Mouse (Mus musculus) midbrain, postnatal 0 days (tissue): ENCODE data around the gene Med12l. TPM values are rescaled to one million over a fixed set of nuclear protein-coding genes. Genes with fewer than 3 reads are reported as not detected.

ENCODE experiments used
- ATAC-seq: fragments of 200-750 bp; cut with Nextera tagmentation; 2 replicates; pipeline ENCODE4 v1.8.0; 2017; ENCODE audit warnings: moderate number of reproducible peaks, mild to moderate bottlenecking, moderate TSS enrichment, moderate library complexity; ENCODE audit not compliant: low FRiP score
- DNase-seq: peaks from one replicate; pipeline ENCODE4 v3.0.0-alpha.2; 2015; ENCODE audit warnings: low spot score
- H3K27ac ChIP-seq: fragments of 300-500 bp; sonication (generic); 2 replicates; pipeline ENCODE4 v1.5.1; 2014; ENCODE audit warnings: low read depth, mild to moderate bottlenecking, low read length, mixed read lengths
- H3K27me3 ChIP-seq: fragments of 300-500 bp; sonication (generic); 2 replicates; pipeline ENCODE4 v1.6.1; 2014; ENCODE audit warnings: low read length, control low read depth, mixed read lengths; ENCODE audit not compliant: insufficient read depth
- H3K36me3 ChIP-seq: fragments of 300-500 bp; sonication (generic); 2 replicates; pipeline ENCODE4 v1.6.1; 2014; ENCODE audit warnings: low read length, control low read depth, mixed read lengths; ENCODE audit not compliant: insufficient read depth
- H3K4me1 ChIP-seq: fragments of 300-500 bp; sonication (generic); 2 replicates; pipeline ENCODE4 v1.6.1; 2014; ENCODE audit warnings: mild to moderate bottlenecking, control low read depth, antibody characterized with exemption, low read length, mixed read lengths; ENCODE audit not compliant: insufficient read depth
- H3K4me2 ChIP-seq: fragments of 300-500 bp; sonication (generic); 2 replicates; pipeline ENCODE4 v1.6.1; 2014; ENCODE audit warnings: low read depth, mild to moderate bottlenecking, low read length, mixed read lengths; ENCODE audit not compliant: poor library complexity, severe bottlenecking
- H3K4me3 ChIP-seq: fragments of 300-500 bp; sonication (generic); 2 replicates; pipeline ENCODE4 v1.5.1; 2014; ENCODE audit warnings: low read depth, mild to moderate bottlenecking, low read length, moderate library complexity
- H3K9ac ChIP-seq: fragments of 300-500 bp; sonication (generic); replicated peaks from 2 replicates; pipeline ENCODE4 v1.6.1; 2014; ENCODE audit warnings: mild to moderate bottlenecking, low read length, moderate library complexity, mixed read lengths; ENCODE audit not compliant: poor library complexity, severe bottlenecking
- H3K9me3 ChIP-seq: fragments of 300-500 bp; sonication (generic); 2 replicates; pipeline ENCODE4 v1.6.1; 2016; ENCODE audit warnings: low read length, control low read depth
- CTCF ChIP-seq: IDR thresholded peaks from 2 replicates; pipeline ENCODE4 v1.5.1; 2016; ENCODE audit warnings: antibody characterized with exemption, mild to moderate bottlenecking
- WGBS: fragments of 180-500 bp; shearing (Covaris S2); extraction: QIAGEN DNeasy Blood & Tissue Kit; methylation state at CpG from one replicate; pipeline ENCODE4 v1.1.7; 2014; 5-methylcytosine and 5-hydroxymethylcytosine counted together
- polyA plus RNA-seq: library from polyadenylated mRNA; unstranded; fragments of >200 nt; fragmentation: Nextera tagmentation; extraction: Ambion mirVana; gene quantifications from 2 replicates; pipeline ENCODE4 v1.2.1, GENCODE M21; 2015
- total RNA-seq: library from RNA; depleted of rRNA; stranded (reverse); fragments of >200 nt; gene quantifications from 2 replicates; pipeline ENCODE4 v1.2.3, GENCODE M21; 2014

The Med12l gene
- total and polyA plus RNA-seq, 2 experiments from 2014 or later = 3.7 to 23.0 TPM

DNA sequence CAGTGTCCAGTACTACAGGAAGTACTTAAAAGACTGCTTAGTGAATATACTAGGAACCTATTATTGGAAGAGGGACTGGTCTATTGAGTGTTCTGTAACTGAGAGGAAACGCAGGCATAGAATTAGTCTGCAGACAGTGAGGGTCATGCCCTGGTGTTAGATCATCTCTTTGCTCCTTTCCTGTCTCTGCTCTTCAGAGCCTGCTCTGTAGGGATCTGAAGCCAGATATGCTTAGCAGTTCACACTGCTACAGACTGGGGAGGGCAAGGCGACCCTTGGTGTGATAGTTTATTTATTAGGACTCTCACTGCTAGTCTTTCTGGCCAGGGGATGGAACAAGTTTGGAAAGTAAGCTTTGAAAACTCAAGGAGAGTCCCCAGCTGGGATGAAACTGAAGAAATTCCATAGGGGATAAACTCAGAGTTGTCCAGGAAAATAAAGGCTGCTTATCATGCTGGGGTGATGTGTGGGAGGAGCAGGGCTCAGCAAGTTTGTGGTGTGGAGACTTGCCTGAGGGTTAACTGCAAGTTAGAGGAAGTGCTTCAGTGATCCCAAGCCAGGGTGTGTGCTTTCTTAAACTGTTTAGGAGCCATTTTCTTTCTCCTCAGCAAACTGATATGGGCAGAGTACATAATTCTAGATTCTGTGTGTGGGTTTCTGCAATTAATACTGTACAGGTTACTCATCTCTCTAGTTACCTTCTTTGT, 164.4 kb downstream of the Med12l start:
- TF ChIP-seq CTCF = no peak
- H3K4me3 ChIP-seq = no peak overlapping the region
- H3K27me3 ChIP-seq = no peaks in the 10 kb centered on the region
- WGBS = 61% methylated on average over 2 of the region's 2 CpGs
- ATAC-seq (no peak), DNase-seq (no peak)
- no peaks in the 10 kb centered on the region for H3K4me1 ChIP-seq
- no peaks in the 10 kb centered on the region for H3K9me3 ChIP-seq
- H3K4me2 ChIP-seq = no peak overlapping the region
- H3K36me3 ChIP-seq = no peaks in the 10 kb centered on the region
- H3K9ac ChIP-seq = no peak overlapping the region
- H3K27ac ChIP-seq = no peak overlapping the region

DNA sequence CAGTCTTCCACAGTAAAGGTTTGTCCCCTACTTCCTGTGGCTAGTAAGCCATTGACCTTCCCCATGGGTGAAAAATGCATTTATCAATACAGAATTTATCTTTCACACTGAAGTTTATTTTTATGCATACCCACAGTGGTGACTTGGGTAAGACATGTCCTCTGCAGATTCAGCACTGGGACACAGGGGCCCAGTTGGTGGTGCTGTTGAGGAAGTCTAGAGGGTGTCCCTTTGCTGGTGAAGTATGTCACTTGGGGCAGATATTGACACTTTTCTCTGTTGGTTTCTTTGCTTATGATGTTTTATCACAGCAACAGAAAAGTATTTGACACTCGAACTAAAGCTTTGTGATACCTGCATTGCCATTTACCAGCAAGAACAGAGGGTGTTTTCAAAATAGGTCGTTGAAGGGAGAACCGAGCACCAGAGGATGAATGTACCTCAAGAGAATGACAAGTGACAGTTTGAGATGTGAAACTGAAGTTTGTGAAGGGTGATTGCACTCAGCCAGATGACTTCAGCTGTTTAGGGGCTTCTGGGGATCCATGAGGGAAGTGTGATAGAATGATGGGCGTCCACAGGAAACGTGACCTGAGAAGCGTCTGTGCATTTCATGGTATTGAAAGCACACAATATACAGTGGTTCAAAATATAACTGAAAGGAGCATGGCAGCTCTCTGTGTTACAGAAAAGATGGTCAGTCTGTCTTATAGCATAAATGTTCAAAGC, 169.0 kb downstream of the Med12l start:
- WGBS = 89% methylated on average over 6 of the region's 6 CpGs
- Histone ChIP-seq H3K27me3 (no peaks in the 10 kb centered on the region), H3K4me2 (no peak overlapping the region), H3K36me3 (no peaks in the 10 kb centered on the region), H3K4me1 (no peaks in the 10 kb centered on the region), H3K27ac (no peak overlapping the region), H3K9me3 (no peaks in the 10 kb centered on the region), H3K4me3 (no peak overlapping the region), H3K9ac (no peak overlapping the region)
- no peak for DNase-seq
- ATAC-seq = no peak
- peak; percentile 5; the same call in 1 of the 2 replicates for TF ChIP-seq CTCF

DNA sequence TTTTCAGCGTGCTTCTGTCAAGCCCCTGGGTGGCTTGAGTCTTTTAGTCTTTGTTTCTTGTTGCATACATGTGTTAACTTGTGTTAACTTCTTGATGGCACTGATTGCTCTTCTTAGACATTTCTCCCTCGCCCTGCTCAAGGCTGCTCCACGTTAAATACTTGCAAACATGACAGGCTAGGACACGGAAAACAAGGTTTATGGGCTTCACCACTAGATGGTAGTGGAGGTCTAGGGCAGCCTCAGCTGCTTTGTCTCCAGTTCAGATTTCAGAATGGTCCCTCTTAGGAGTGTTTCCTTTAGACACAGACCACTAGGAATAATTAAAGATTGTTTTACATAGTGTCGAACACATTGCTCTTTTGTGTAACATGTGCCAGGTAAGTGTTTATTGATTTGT, 169.6 kb downstream of the Med12l start:
- peak; percentile 90 for TF ChIP-seq CTCF
- 40% methylated on average over 5 of the region's 5 CpGs for WGBS
- Histone ChIP-seq H3K9ac (no peak overlapping the region), H3K4me2 (no peak overlapping the region), H3K4me1 (no peaks in the 10 kb centered on the region), H3K27ac (no peak overlapping the region), H3K36me3 (no peaks in the 10 kb centered on the region), H3K27me3 (no peaks in the 10 kb centered on the region), H3K4me3 (no peak overlapping the region), H3K9me3 (no peaks in the 10 kb centered on the region)
- DNase-seq = peak; percentile 77
- peak; percentile 73 for ATAC-seq

DNA sequence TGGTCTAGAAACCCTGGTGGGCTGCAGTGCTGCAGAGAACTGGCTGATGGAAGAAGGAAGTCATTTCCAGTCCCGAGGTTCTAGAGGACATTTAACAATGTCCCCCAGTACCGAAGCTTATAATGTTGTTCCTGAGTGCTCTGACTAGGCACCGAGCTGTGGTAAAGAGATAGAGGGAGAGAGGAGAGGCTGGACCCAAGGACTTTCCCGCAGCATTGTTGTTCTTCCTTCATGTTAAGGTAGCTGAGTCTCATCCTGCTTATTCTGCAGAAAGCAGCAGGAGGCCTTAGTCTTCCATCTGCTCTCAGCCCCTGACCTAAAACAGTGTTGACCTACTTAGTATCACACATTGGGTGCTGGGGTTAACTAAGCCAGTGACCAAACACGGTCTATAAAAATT, 171.2 kb downstream of the Med12l start:
- no peak overlapping the region for H3K4me2 ChIP-seq
- 65% methylated on average over 5 of the region's 5 CpGs for WGBS
- H3K27me3 ChIP-seq = no peaks in the 10 kb centered on the region
- no peak overlapping the region for H3K9ac ChIP-seq
- ATAC-seq (no peak), DNase-seq (no peak)
- H3K27ac ChIP-seq = no peak overlapping the region
- no peaks in the 10 kb centered on the region for H3K4me1 ChIP-seq
- H3K4me3 ChIP-seq = no peak overlapping the region
- no peaks in the 10 kb centered on the region for H3K9me3 ChIP-seq
- H3K36me3 ChIP-seq = no peaks in the 10 kb centered on the region
- no peak for TF ChIP-seq CTCF

DNA sequence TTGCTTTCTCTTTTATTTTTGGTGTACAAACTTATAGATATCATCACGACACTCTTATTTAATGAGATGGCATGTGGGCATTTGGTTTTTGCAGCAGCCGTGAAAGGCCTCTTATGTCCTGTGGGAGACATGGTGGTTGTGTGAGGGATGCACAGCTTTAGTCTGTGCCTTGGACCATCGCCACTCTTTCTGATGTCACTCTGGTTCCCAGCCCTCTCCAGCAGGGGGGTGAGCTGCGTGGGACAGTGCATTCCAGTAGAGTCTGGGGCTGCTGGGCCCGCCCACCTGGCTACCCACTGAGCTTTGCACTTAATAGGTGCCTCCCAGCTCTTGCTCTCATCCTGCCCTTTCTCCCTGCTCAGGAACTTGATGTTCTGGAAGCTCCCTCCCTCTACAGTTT, 175.5 kb downstream of the Med12l start:
- no peak overlapping the region for H3K4me3 ChIP-seq
- no peak overlapping the region for H3K27ac ChIP-seq
- no peak for DNase-seq
- ATAC-seq = no peak
- no peaks in the 10 kb centered on the region for H3K4me1 ChIP-seq
- WGBS = 67% methylated on average over 5 of the region's 5 CpGs
- no peaks in the 10 kb centered on the region for H3K9me3 ChIP-seq
- H3K27me3 ChIP-seq = no peaks in the 10 kb centered on the region
- no peak overlapping the region for H3K4me2 ChIP-seq
- TF ChIP-seq CTCF = no peak
- no peak overlapping the region for H3K9ac ChIP-seq
- H3K36me3 ChIP-seq = no peaks in the 10 kb centered on the region

DNA sequence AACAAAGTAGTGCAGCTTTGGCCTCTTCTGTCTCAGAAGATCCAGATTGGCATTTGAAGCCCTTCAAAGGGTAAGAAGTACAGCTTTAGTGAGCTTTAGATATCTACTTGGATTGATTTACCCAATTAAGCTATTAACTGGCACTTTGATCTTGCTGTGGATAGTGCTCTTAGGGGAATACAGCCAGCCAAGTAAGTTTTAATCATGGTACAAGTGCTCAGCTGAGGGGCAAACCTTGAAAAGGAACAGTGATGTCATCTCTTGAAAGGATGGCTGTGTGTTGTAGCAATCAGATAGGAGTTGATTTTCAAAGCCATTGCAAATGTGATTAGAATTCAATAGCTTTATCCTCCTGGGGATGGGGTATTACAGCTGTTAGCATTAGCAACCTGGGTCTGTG, 176.5 kb downstream of the Med12l start:
- TF ChIP-seq CTCF = no peak
- Histone ChIP-seq H3K4me1 (no peaks in the 10 kb centered on the region), H3K36me3 (no peaks in the 10 kb centered on the region), H3K27ac (no peak overlapping the region), H3K4me2 (no peak overlapping the region), H3K9me3 (no peaks in the 10 kb centered on the region), H3K27me3 (no peaks in the 10 kb centered on the region), H3K9ac (no peak overlapping the region), H3K4me3 (no peak overlapping the region)
- DNase-seq (no peak), ATAC-seq (0 out of 2 replicates have a peak, but pooled peaks have one; percentile 17)
